Mouse (Mus musculus) liver, embryonic 13.5 days (tissue): ENCODE data around the gene Tbpl2. TPM values are rescaled to one million over a fixed set of nuclear protein-coding genes. Genes with fewer than 3 reads are reported as not detected.

ENCODE experiments used
- polyA plus RNA-seq: library from polyadenylated mRNA; unstranded; fragments of >200 nt; fragmentation: Nextera tagmentation; extraction: Ambion mirVana; gene quantifications from 2 replicates; pipeline ENCODE4 v1.2.1, GENCODE M21; 2015

Gene Tbpl2
- polyA plus RNA-seq, 1 experiment from 2014 or later: not detected

Other genes starting within 250 kb of the Tbpl2 start
- gene Hnmt, start 47.2 kb downstream of the Tbpl2 start, polyA plus RNA-seq: 0.41 and 0.43 TPM in 2 replicates
- not detected in 2 replicates for gene Il1f8, start 56.6 kb upstream of the Tbpl2 start, polyA plus RNA-seq
- gene Il1f9, start 89.9 kb upstream of the Tbpl2 start, polyA plus RNA-seq: 0.06 and 0.08 TPM in 2 replicates
- gene Il1f6, start 118.8 kb upstream of the Tbpl2 start, polyA plus RNA-seq: not detected in 2 replicates
- not detected in 2 replicates for gene Il1f5, start 180.4 kb upstream of the Tbpl2 start, polyA plus RNA-seq
- gene Il1f10, start 194.6 kb upstream of the Tbpl2 start, polyA plus RNA-seq: not detected in 2 replicates
- gene Il1rn, start 240.3 kb upstream of the Tbpl2 start, polyA plus RNA-seq: 2.2 and 3.3 TPM in 2 replicates